Mouse (Mus musculus) activated CD4-positive, CD25-positive, alpha-beta regulatory T cell, adult 4 months (primary cell): Measurements from ENCODE around the gene Cox7b. TPM values are rescaled to one million over a fixed set of nuclear protein-coding genes. Genes with fewer than 3 reads are reported as not detected.

Source experiments
- polyA plus RNA-seq, 2 experiments: library from polyadenylated mRNA; unstranded; fragments of 100-300 nt; shearing (Covaris generic); gene quantifications; one replicate each; pipeline ENCODE4 v1.2.1; 2017

Cox7b gene
- polyA plus RNA-seq, 2 experiments from 2014 or later: 203 to 422 TPM

Other genes with a start within 250 kb of the Cox7b start
- 100 to 1,000 TPM; 288 to 344 TPM for gene Atrx, start 86.3 kb upstream of the Cox7b start, polyA plus RNA-seq
- 10 to 100 TPM; 32.7 to 33.5 TPM for gene Magt1, start 3.8 kb upstream of the Cox7b start, polyA plus RNA-seq
- 1 to 10 TPM; 6.2 to 8.2 TPM for gene Atp7a, start 11.6 kb downstream of the Cox7b start, polyA plus RNA-seq
- gene Tlr13, start 127.5 kb downstream of the Cox7b start, polyA plus RNA-seq: under 1 TPM in 1 of 2 experiments, not detected in 1; 0.18 TPM
- 100 to 1,000 TPM; 156 to 220 TPM for gene Pgk1, start 171.4 kb downstream of the Cox7b start, polyA plus RNA-seq
- gene Taf9b, start 205.5 kb downstream of the Cox7b start, polyA plus RNA-seq: 10 to 100 TPM; 54.7 to 60.5 TPM
- not detected for gene Fnd3c2, start 239.7 kb downstream of the Cox7b start, polyA plus RNA-seq